Mouse (Mus musculus): ENCODE data around the gene Mapk13. TPM values are rescaled to one million over a fixed set of nuclear protein-coding genes. Genes with fewer than 3 reads are reported as not detected.

Mapk13 gene
- polyA plus RNA-seq, 1 experiment from 2014 or later, result 2.6 TPM

DNA sequence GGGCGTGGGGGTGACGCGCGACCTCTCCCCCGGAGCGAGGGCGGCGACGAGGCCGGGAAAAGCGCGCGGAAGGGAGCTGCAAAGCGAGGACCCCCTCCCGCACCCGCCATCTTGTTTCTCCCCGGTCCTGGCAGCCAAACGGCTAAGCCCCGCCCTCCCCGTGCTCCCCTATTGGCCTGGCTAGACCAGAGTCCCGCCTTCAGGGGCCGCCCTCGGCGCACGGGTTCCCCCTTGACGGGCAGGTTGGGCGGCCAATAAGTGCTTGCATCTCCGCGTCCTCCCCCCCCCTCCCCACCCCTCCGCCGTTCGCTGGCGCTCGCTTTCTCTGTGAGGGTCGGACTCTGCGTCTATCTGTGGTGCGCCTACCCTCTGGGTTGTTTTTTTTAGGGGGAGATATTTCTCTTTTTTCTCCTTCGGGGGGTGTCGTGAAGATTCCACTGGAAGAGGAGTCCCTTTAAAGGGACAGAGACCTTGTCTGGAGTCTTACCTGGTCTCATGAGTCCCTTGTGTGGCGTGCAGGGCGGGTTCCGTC, 32.4 kb downstream of the Mapk13 start:
- Histone ChIP-seq H3K9ac (ENCODE audit: low read depth, low read length) (peak overlapping the region; percentile 98), H3K4me3 (ENCODE audit: low read depth, low read length) (peak overlapping the region; percentile 94), H3K4me2 (peak overlapping the region; percentile 100), H3K9me3 (replicated peaks; ENCODE audit: control insufficient read depth, low read length) (no peaks in the 10 kb centered on the region), H3K4me1 (ENCODE audit: control insufficient read depth, insufficient read depth, low read length) (peaks cover 13% of the 10 kb centered on the region), H3K36me3 (ENCODE audit: control insufficient read depth, insufficient read depth, low read length) (peaks cover 7% of the 10 kb centered on the region), H3K27ac (ENCODE audit: low read depth, low read length) (peak overlapping the region; percentile 99), H3K27me3 (ENCODE audit: control insufficient read depth, insufficient read depth, low read length) (no peaks in the 10 kb centered on the region)
- WGBS (ENCODE audit: insufficient replicate concordance), result under 1% methylated on average over 36 of the region's 42 CpGs
- ATAC-seq (replicated peaks; ENCODE audit: insufficient number of reproducible peaks, low FRiP score, low TSS enrichment), result peak; percentile 97

DNA sequence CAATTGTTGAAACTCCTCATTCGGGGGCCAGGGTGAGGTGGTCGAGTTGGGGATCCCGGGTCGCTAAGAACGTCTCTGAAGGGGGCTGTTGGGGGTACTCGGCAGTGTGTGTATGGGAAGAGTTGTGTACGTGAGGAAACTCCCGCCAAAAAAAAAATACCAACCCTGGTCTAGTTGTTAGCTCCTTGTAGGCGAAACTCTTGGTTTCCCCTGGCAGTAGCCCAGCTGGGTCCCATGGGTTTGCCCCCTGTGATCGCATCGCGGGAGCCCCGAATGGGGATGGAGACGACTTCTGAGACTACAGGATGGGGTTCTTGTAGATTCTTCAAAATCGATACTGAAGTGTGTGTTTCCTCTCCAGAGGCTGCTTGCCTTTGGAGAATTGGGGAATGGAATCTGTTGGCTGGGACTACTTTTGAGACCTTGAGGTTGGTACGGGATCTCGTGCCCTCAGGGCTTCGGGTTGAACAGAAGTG, 32.9 kb downstream of the Mapk13 start:
- H3K27me3 ChIP-seq (ENCODE audit: control insufficient read depth, insufficient read depth, low read length), result no peaks in the 10 kb centered on the region
- peaks cover 12% of the 10 kb centered on the region for H3K36me3 ChIP-seq (ENCODE audit: control insufficient read depth, insufficient read depth, low read length)
- WGBS (ENCODE audit: insufficient replicate concordance), result 3% methylated on average over 18 of the region's 18 CpGs
- peak overlapping the region; percentile 95 for H3K4me2 ChIP-seq
- no peaks in the 10 kb centered on the region for H3K9me3 ChIP-seq (replicated peaks; ENCODE audit: control insufficient read depth, low read length)
- peak overlapping the region; percentile 99 for H3K27ac ChIP-seq (ENCODE audit: low read depth, low read length)
- H3K4me1 ChIP-seq (ENCODE audit: control insufficient read depth, insufficient read depth, low read length), result peaks cover 13% of the 10 kb centered on the region
- peak overlapping the region; percentile 98 for H3K9ac ChIP-seq (ENCODE audit: low read depth, low read length)
- H3K4me3 ChIP-seq (ENCODE audit: low read depth, low read length), result peak overlapping the region; percentile 94
- no peak for ATAC-seq (replicated peaks; ENCODE audit: insufficient number of reproducible peaks, low FRiP score, low TSS enrichment)

DNA sequence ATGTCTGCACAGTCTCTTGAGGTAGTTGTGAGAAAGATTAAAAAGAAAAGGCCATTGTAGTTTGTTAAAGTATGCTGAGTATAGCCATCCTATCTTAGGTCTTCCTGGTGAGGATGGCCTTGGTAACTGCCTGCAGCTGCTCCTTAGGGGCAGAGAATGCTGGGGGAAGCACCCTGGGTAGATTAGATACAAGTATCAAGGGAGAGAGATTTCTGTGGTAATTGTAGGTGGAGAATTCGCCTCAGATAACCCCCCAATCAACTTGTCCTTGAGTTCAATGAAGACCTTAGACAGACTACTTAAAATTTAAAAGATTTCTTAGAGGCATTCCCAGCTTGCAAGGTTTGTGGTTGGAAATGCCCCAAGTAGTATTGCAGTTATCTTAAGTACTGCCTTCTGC, 34.2 kb downstream of the Mapk13 start:
- no peak for ATAC-seq (replicated peaks; ENCODE audit: insufficient number of reproducible peaks, low FRiP score, low TSS enrichment)
- no peaks in the 10 kb centered on the region for H3K27me3 ChIP-seq (ENCODE audit: control insufficient read depth, insufficient read depth, low read length)
- peak overlapping the region; percentile 95 for H3K4me2 ChIP-seq

DNA sequence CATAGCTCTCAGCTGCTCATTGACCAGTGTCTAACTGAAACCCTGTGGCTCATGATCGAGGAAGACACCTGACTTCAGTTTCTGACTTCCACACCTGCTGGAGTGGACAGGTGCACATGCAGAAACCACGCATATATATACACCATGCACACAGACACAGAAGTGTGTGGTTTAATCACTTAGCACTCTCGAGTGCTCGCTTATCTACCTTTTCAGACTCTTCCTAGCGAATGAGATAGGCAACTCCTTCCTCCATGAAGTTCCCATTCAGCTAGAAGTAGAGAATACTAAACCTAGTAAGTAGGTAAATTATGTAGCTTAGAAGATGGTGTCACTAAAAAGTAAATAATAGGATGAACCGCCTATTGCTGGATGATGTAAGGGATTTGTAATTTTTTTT, 35.9 kb downstream of the Mapk13 start:
- Histone ChIP-seq H3K36me3 (ENCODE audit: control insufficient read depth, insufficient read depth, low read length) (peaks cover 17% of the 10 kb centered on the region), H3K4me3 (ENCODE audit: low read depth, low read length) (no peak overlapping the region), H3K27me3 (ENCODE audit: control insufficient read depth, insufficient read depth, low read length) (no peaks in the 10 kb centered on the region), H3K27ac (ENCODE audit: low read depth, low read length) (no peak overlapping the region), H3K4me2 (no peak overlapping the region), H3K9me3 (replicated peaks; ENCODE audit: control insufficient read depth, low read length) (no peaks in the 10 kb centered on the region), H3K9ac (ENCODE audit: low read depth, low read length) (no peak overlapping the region), H3K4me1 (ENCODE audit: control insufficient read depth, insufficient read depth, low read length) (peaks cover 12% of the 10 kb centered on the region)
- WGBS (ENCODE audit: insufficient replicate concordance), result 81% methylated on average over 6 of the region's 6 CpGs
- no peak for ATAC-seq (replicated peaks; ENCODE audit: insufficient number of reproducible peaks, low FRiP score, low TSS enrichment)

More for the DNA sequence above, 34.2 kb downstream of the Mapk13 start:
- no peaks in the 10 kb centered on the region for H3K9me3 ChIP-seq (replicated peaks; ENCODE audit: control insufficient read depth, low read length)
- no peak overlapping the region for H3K9ac ChIP-seq (ENCODE audit: low read depth, low read length)
- H3K27ac ChIP-seq (ENCODE audit: low read depth, low read length), result no peak overlapping the region
- 50% methylated on average over 1 of the region's 1 CpGs for WGBS (ENCODE audit: insufficient replicate concordance)
- peaks cover 17% of the 10 kb centered on the region for H3K36me3 ChIP-seq (ENCODE audit: control insufficient read depth, insufficient read depth, low read length)
- H3K4me1 ChIP-seq (ENCODE audit: control insufficient read depth, insufficient read depth, low read length), result peaks cover 13% of the 10 kb centered on the region
- no peak overlapping the region for H3K4me3 ChIP-seq (ENCODE audit: low read depth, low read length)

DNA sequence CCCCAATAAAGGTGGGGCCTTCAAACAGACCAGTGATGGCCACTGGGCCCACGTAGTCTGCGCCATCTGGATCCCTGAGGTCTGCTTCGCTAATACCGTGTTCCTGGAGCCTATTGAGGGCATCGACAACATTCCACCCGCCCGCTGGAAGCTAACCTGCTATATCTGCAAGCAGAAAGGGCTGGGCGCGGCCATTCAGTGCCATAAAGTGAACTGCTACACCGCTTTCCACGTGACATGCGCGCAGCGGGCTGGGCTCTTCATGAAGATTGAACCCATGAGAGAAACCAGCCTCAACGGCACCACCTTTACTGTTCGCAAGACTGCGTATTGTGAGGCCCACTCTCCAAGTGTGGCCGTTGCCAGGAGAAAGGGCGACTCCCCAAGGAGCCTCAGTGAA, 37.7 kb downstream of the Mapk13 start:
- 94% methylated on average over 19 of the region's 19 CpGs for WGBS (ENCODE audit: insufficient replicate concordance)
- H3K9ac ChIP-seq (ENCODE audit: low read depth, low read length), result no peak overlapping the region
- H3K27me3 ChIP-seq (ENCODE audit: control insufficient read depth, insufficient read depth, low read length), result no peaks in the 10 kb centered on the region
- ATAC-seq (replicated peaks; ENCODE audit: insufficient number of reproducible peaks, low FRiP score, low TSS enrichment), result no peak
- H3K4me1 ChIP-seq (ENCODE audit: control insufficient read depth, insufficient read depth, low read length), result peaks cover 10% of the 10 kb centered on the region; the same call in 1 of the 2 replicates
- no peaks in the 10 kb centered on the region for H3K9me3 ChIP-seq (replicated peaks; ENCODE audit: control insufficient read depth, low read length)
- H3K4me2 ChIP-seq, result no peak overlapping the region
- H3K27ac ChIP-seq (ENCODE audit: low read depth, low read length), result no peak overlapping the region
- no peak overlapping the region for H3K4me3 ChIP-seq (ENCODE audit: low read depth, low read length)
- H3K36me3 ChIP-seq (ENCODE audit: control insufficient read depth, insufficient read depth, low read length), result peaks cover 17% of the 10 kb centered on the region

DNA sequence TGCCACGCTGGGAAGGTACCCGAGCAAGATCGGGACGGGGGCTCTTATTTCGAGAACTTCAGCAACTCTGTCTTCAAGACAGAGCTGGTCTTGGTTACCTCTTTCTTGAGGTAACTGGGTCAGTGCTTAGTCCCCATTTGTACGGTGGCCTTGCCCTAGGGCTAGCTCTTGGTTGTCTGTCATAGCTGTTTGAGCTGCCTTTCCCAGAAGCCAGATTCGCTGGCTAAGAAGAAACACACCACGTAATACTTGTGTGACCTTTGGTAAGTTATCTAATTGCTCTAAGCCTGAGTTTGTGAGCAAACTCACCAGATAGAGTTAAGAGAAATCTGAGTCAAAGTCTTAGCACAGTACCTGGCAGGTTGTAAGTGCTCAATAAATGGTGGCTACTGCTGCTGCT, 39.6 kb downstream of the Mapk13 start:
- no peak for ATAC-seq (replicated peaks; ENCODE audit: insufficient number of reproducible peaks, low FRiP score, low TSS enrichment)
- Histone ChIP-seq H3K27me3 (ENCODE audit: control insufficient read depth, insufficient read depth, low read length) (no peaks in the 10 kb centered on the region), H3K36me3 (ENCODE audit: control insufficient read depth, insufficient read depth, low read length) (peaks cover 26% of the 10 kb centered on the region), H3K9ac (ENCODE audit: low read depth, low read length) (no peak overlapping the region), H3K9me3 (replicated peaks; ENCODE audit: control insufficient read depth, low read length) (no peaks in the 10 kb centered on the region), H3K27ac (ENCODE audit: low read depth, low read length) (peak overlapping the region; percentile 58; the same call in 1 of the 2 replicates), H3K4me1 (ENCODE audit: control insufficient read depth, insufficient read depth, low read length) (no peaks in the 10 kb centered on the region), H3K4me3 (ENCODE audit: low read depth, low read length) (no peak overlapping the region), H3K4me2 (no peak overlapping the region)
- 95% methylated on average over 8 of the region's 8 CpGs for WGBS (ENCODE audit: insufficient replicate concordance)

DNA sequence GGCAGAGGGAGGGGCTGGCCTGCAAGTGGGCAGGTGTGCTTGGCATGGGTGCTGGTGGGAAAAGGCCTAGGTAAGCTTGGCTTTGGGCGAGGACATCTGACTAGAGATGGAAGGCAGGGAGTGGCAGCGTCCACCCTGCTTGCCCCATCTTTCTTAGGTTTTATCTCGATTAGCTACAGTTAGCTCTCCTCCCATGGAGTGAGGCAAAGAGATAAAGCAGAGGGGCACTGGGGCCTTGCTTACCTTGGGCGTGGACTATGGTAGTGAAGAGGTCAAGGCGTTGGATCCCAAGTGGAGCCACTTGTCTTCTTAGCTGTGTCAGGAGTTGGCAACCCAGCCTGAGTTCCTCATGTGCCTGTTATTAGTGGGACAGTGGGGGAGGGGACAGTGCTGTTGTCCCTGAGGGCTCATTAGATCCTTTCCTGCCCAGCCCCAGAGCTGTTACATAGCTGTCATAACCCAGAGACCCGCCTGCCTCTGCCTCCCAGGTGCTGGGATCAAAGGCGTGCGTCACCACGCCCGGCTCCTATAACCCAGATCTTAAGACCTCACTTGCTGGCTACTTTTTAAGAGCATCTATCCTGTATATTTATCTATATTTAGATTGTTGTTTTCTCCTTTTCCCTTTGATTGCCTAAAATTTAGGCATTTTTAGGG, 40.2 kb downstream of the Mapk13 start:
- Histone ChIP-seq H3K36me3 (ENCODE audit: control insufficient read depth, insufficient read depth, low read length) (peaks cover 29% of the 10 kb centered on the region), H3K27ac (ENCODE audit: low read depth, low read length) (peak overlapping the region; percentile 58; the same call in 1 of the 2 replicates), H3K4me1 (ENCODE audit: control insufficient read depth, insufficient read depth, low read length) (peaks cover 3% of the 10 kb centered on the region), H3K4me2 (no peak overlapping the region), H3K27me3 (ENCODE audit: control insufficient read depth, insufficient read depth, low read length) (no peaks in the 10 kb centered on the region), H3K9ac (ENCODE audit: low read depth, low read length) (no peak overlapping the region), H3K4me3 (ENCODE audit: low read depth, low read length) (no peak overlapping the region), H3K9me3 (replicated peaks; ENCODE audit: control insufficient read depth, low read length) (no peaks in the 10 kb centered on the region)
- 79% methylated on average over 10 of the region's 10 CpGs for WGBS (ENCODE audit: insufficient replicate concordance)
- peak; percentile 83 for ATAC-seq (replicated peaks; ENCODE audit: insufficient number of reproducible peaks, low FRiP score, low TSS enrichment)

DNA sequence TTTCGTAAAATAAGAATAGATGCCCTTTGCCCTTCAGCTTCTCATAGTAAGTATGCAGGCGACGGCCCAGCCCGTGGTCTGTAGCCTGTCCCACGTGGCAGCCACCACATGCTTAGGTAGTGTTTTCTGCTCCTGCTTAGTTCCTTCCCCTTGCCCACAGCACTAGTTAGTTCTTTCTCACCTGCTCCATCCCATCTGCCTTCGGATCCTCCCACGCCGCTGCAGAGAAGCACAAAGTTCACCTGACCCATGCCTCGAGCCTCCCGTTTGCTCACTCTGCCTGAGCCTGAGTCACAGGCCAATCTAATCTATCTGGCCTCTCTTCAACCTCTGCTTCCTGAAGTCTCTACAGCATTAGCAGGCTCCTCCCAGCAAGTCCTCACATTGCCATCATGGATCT, 43.2 kb downstream of the Mapk13 start:
- Histone ChIP-seq H3K27me3 (ENCODE audit: control insufficient read depth, insufficient read depth, low read length) (no peaks in the 10 kb centered on the region), H3K27ac (ENCODE audit: low read depth, low read length) (no peak overlapping the region), H3K9ac (ENCODE audit: low read depth, low read length) (no peak overlapping the region), H3K9me3 (replicated peaks; ENCODE audit: control insufficient read depth, low read length) (no peaks in the 10 kb centered on the region), H3K36me3 (ENCODE audit: control insufficient read depth, insufficient read depth, low read length) (peaks cover 24% of the 10 kb centered on the region), H3K4me3 (ENCODE audit: low read depth, low read length) (no peak overlapping the region), H3K4me2 (no peak overlapping the region), H3K4me1 (ENCODE audit: control insufficient read depth, insufficient read depth, low read length) (peaks cover 19% of the 10 kb centered on the region)
- 85% methylated on average over 10 of the region's 10 CpGs for WGBS (ENCODE audit: insufficient replicate concordance)
- no peak for ATAC-seq (replicated peaks; ENCODE audit: insufficient number of reproducible peaks, low FRiP score, low TSS enrichment)

All from heart, embryonic 11.5 days (tissue).